Mouse (Mus musculus): ENCODE measurements around the gene Zfp423. TPM values are rescaled to one million over a fixed set of nuclear protein-coding genes. Genes with fewer than 3 reads are reported as not detected.

The Zfp423 gene
- polyA plus RNA-seq, 1 experiment, result 31.1 TPM

- DNase-seq (ENCODE audit: low read depth), result no peak
Measured at GRCm38 (mm10) chr8:87804327-87804900, 155.0 kb downstream of the Zfp423 start.

GRCm38 (mm10) chr8:87803437-87803836, 156.0 kb downstream of the Zfp423 start:
- DNase-seq (ENCODE audit: low read depth), result no peak

DNA sequence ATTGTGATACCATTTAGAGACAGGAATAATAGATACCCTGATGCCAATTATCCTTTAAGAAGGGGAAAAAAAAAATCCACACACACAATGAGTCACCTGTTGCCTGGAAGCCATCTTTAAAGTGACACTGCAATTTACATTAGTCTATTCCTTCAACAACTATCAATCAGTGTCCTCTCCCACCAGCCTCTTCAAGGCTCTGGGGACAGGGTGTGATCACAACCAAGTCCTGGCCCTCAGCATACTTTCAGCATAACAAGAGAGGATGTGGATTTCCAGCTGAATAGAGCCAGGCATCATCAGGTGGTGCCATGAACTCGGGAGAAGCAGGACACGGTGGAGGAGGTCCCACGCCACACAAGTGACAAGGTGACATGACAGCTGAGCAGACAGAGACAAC, 156.8 kb downstream of the Zfp423 start:
- DNase-seq (ENCODE audit: low read depth), result no peak

GRCm38 (mm10) chr8:87800121-87800520, 159.3 kb downstream of the Zfp423 start:
- DNase-seq (ENCODE audit: low read depth), result no peak

DNA sequence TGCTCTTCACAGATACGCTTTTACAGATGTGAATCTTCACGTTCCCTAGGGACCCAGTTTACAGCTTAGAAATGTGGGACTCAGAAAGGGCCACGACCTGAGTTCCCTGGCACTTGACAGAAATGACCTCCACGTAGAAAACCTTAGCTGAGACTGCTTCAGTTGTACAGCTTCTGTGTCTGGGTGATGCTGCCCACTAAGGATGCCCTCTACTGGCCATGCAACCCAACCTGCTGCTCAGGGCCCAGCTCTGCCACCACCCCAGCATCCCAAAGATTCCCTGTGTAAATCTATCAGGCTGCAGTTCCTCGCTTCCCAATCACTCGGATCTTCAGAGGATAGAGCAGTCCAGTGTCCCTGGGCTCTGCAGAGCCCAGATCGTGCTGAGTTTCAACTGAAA, 163.2 kb downstream of the Zfp423 start:
- no peak for DNase-seq (ENCODE audit: low read depth)

DNA sequence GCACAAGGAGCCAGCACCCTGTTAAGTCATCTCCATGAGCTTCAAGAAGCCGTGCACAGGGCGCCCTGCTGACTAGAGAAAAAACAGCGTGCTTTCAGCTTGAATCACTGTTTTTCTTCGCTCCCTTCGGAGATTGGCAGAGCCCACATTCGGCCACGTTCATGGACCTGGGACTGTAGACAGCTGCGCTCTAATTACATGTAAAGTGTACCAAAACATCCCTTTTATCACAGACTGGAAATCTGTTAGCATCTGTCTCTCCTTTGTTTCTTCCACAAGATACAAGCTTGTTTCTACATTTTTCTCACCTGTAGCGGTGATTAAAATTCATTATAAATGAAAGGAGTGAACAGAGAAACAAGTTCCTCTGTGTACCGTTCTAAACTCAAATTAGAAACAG, 164.8 kb downstream of the Zfp423 start:
- no peak for DNase-seq (ENCODE audit: low read depth)

- DNase-seq (ENCODE audit: low read depth), result no peak
Measured at GRCm38 (mm10) chr8:87791103-87791502, 168.3 kb downstream of the Zfp423 start.

GRCm38 (mm10) chr8:87784641-87785439, 174.6 kb downstream of the Zfp423 start:
- no peak for DNase-seq (ENCODE audit: low read depth)

DNA sequence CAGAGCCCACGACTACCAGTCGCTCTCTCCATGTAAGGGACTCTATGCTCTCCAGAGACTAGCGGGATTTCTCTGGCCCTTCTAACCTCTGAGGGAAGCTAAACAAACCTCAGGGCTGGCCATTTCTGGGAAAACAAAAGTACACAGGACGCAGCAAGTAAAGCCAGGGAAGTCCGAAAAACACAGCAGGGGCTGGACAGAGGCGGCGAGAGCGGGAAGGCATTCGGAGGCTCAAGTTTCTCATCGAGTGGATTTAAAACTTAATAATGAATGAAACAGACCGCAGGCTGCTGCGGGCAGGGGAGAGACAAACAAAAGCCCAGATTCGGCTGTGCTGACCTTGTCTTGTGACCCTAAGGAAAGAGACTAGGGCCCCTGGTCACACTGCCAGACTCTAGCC, 175.2 kb downstream of the Zfp423 start:
- DNase-seq (ENCODE audit: low read depth), result no peak

DNA sequence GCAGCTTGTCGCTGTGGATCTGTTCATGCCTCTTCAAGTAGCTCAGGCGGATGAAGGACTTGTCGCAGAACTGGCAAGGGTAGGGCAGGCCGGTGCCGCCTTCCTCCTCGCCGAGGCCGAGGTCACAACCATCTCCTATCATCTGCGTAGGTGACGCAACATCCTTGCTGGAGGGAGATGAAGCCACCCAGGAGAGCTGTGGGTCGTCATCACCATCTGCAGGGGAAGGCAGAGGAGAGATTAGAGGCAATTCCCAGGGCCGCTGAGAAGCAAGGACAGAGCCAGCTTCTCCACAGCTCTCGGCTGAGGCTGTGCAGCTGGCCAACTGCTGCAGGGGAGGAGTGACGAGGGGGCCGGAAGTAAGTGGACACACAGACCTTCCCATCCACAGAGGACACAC, 176.2 kb downstream of the Zfp423 start:
- DNase-seq (ENCODE audit: low read depth), result no peak

- DNase-seq (ENCODE audit: low read depth), result no peak
Measured at GRCm38 (mm10) chr8:87777586-87777985, 181.8 kb downstream of the Zfp423 start.

DNA sequence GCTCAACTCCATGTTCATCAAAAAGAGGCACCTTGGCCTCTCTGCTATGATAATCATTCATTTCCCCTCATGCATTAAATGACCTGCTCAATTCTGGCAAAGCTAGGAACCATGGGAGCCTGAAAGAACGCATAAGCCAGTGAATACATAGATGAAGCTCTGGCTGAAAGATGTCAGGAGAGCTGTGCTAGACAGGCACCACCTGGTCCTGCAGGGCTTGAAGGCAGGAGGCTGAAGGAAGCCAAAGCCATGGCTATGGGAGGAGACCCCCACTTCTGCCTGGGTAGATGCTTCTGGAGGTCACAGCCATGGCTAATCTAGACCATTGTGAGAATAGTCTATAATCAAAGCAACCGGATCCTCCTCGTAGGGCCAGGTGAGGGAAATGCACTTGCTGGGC, 183.5 kb downstream of the Zfp423 start:
- no peak for DNase-seq (ENCODE audit: low read depth)

- DNase-seq (ENCODE audit: low read depth), result no peak
Measured at GRCm38 (mm10) chr8:87774966-87775365, 184.4 kb downstream of the Zfp423 start.

- DNase-seq (ENCODE audit: low read depth), result no peak
Measured at GRCm38 (mm10) chr8:87772894-87773502, 186.4 kb downstream of the Zfp423 start.

- DNase-seq (ENCODE audit: low read depth), result no peak
Measured at GRCm38 (mm10) chr8:87767882-87768281, 191.5 kb downstream of the Zfp423 start.

- no peak for DNase-seq (ENCODE audit: low read depth)
Measured at GRCm38 (mm10) chr8:87765276-87765675, 194.1 kb downstream of the Zfp423 start.

GRCm38 (mm10) chr8:87758750-87759149, 200.6 kb downstream of the Zfp423 start:
- no peak for DNase-seq (ENCODE audit: low read depth)

GRCm38 (mm10) chr8:87754853-87755252, 204.5 kb downstream of the Zfp423 start:
- no peak for DNase-seq (ENCODE audit: low read depth)

- DNase-seq (ENCODE audit: low read depth), result no peak
Measured at GRCm38 (mm10) chr8:87753636-87754035, 205.8 kb downstream of the Zfp423 start.

DNA sequence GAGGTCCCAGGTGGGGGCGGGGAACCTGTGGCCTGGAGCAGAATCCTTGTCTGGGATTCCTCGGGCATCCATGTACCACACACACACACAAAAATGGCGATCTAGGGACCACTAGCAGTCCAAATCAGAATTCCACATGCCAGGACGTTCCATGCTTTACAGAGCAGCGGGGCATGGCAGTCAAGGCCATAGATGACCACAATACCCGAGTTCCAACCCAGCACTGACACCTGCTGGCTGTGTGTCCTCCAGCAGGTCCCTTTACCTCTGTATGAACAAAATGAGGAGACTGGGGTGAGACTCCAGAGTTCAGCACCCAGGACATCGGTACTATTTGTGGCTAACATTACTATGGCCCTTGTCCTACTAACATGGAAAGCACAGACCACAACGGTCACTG, 206.2 kb downstream of the Zfp423 start:
- DNase-seq (ENCODE audit: low read depth), result no peak

DNA sequence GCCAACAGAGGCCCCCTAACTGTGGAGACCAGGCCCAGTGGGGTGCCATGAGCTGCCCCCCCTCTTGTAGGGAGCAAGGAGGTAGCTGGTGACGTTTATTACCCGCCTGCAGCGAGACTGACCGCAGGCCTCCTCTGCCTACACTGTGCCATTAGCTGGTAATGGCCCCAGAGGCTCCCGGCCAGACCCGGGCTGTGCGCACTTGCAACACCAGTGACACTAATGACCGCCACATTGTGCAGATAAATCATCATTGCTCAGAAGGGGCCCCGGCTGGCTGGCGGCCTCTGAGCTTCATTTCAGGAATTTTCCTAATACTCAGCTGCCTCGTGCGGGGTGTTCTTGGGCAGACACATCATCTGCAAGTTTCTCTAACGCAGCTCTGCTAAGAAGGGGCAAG, 206.7 kb downstream of the Zfp423 start:
- no peak for DNase-seq (ENCODE audit: low read depth)

DNA sequence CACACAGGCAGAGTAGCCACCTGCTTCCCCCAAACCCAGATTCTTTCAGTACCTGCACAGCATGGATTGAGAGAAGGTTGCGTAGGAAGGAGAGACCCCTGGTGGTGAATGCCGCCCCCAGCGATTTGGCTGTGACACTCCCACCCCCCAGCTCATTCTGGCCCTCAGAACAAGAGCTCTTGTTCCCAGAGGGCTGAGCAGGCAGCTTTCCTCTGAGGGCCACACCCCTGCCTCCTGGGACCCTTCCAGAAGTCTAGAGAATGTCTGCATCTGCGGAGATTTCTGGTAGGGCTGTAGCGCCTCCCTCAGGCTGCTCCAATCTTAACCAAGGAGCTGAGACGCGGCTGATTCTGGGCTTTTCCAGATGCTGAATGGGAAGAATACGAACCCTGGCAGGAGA, 211.8 kb downstream of the Zfp423 start:
- DNase-seq (ENCODE audit: low read depth), result no peak

GRCm38 (mm10) chr8:87747142-87747541, 212.3 kb downstream of the Zfp423 start:
- DNase-seq (ENCODE audit: low read depth), result no peak

All from gonadal fat pad, adult 2 months (tissue).